Mouse (Mus musculus): ENCODE data around the gene Mia2.

- TF ChIP-seq CTCF (IDR thresholded peaks at IDR 0.05; ENCODE audit: low read depth, low read length) = no peak
- TF ChIP-seq POLR2A (IDR thresholded peaks at IDR 0.05; ENCODE audit: extremely low read depth, insufficient read depth, low read length) = no peak
Observed at GRCm38 (mm10) chr12:59207000-59207390, 111.4 kb downstream of the Mia2 start.
